ENCODE assay signal across 18 mouse cellular contexts in the genomic region with DNA sequence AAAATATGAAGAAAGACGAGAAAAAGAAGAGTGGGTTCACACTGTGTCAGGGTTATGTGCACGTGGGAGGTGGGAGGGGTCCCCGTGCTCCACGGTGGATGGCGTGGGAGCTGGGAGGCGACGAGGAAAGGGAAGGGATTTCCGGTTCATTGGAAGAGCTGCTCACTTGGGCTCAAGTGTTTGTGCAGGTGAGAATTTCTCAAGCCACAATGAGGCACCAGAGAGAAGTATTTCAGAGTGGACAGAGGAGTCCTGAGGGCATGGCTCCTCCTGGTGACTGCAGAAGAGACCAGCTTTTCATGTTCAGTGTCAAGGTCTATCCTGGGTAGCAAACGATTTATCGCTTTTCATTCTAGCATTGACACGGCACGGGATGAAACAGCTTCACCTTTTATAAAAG.
DNase-seq lines count a peak whose midpoint lies in the region; ATAC-seq and TF ChIP-seq lines count a peak whose summit lies in the region.
"Had no signal": no experiment of that assay in that cellular context is flagged by ENCODE, and none has a peak within 500 bp of the region (broad histone marks: within the 10 kb centered on the region; RNA-seq: fewer than 3 reads in every experiment).

No protein-coding gene starts in this region.

- WGBS in heart, postnatal 0 days = 77% methylated on average over 12 of the region's 12 CpGs
- WGBS in liver, adult 2 months = 90% methylated on average over 12 of the region's 12 CpGs
- 82% methylated on average over 12 of the region's 12 CpGs for WGBS in liver, embryonic 11.5 days

- H3K79me2 ChIP-seq in liver, adult 2 months (ENCODE audit: control insufficient read depth, insufficient read depth, low read length) = no peaks in the 10 kb centered on the region
- H3K79me2 ChIP-seq in CH12.LX (replicated peaks; ENCODE audit: control insufficient read depth, extremely low read depth, insufficient read depth, poor library complexity, severe bottlenecking) = no peaks in the 10 kb centered on the region

- H3K36me3 ChIP-seq in heart, postnatal 0 days (replicated peaks; ENCODE audit: control insufficient read depth, insufficient read depth, low read length) = no peaks in the 10 kb centered on the region
- no peaks in the 10 kb centered on the region for H3K36me3 ChIP-seq in liver, adult 2 months (ENCODE audit: control insufficient read depth, insufficient read depth, low read length)
- H3K36me3 ChIP-seq in liver, embryonic 11.5 days (ENCODE audit: control insufficient read depth, insufficient read depth, low read length) = no peaks in the 10 kb centered on the region
- no peaks in the 10 kb centered on the region for H3K36me3 ChIP-seq in CH12.LX (replicated peaks in 1 of 2; ENCODE audit: control insufficient read depth in 1 of 2, insufficient read depth in 1 of 2, low read length in 1 of 2)
- H3K36me3 ChIP-seq: embryonic facial prominence, embryonic 13.5 days; limb, embryonic 12.5 days; midbrain, embryonic 12.5 days; stomach, embryonic 15.5 days had no signal

- no peak overlapping the region for H3K4me2 ChIP-seq in heart, postnatal 0 days (ENCODE audit: low read depth, low read length)
- H3K4me2 ChIP-seq in liver, embryonic 11.5 days = no peak overlapping the region
- H3K4me2 ChIP-seq in CH12.LX (ENCODE audit: insufficient read depth, low read depth, poor library complexity, severe bottlenecking) = no peak overlapping the region
- H3K4me2 ChIP-seq: embryonic facial prominence, embryonic 13.5 days; limb, embryonic 12.5 days; midbrain, embryonic 12.5 days; stomach, embryonic 15.5 days had no signal

- ATAC-seq in heart, postnatal 0 days (ENCODE audit: insufficient read depth, low read depth) = no peak
- ATAC-seq in liver, embryonic 11.5 days (replicated peaks; ENCODE audit: low FRiP score) = no peak

- TF ChIP-seq RAD21 in CH12.LX (IDR thresholded peaks at IDR 0.05; ENCODE audit: low read depth, low read length) = peak; percentile 8

- DNase-seq in adrenal gland, postnatal 14 days = peak; percentile 27
- DNase-seq in adrenal gland, postnatal 4 days (ENCODE audit: low spot score in 2 of 2) = no peak
- DNase-seq in heart, postnatal 0 days (ENCODE audit: low spot score) = no peak
- no peak for DNase-seq in heart, postnatal 10 days
- no peak for DNase-seq in liver, adult 2 months (ENCODE audit: extremely low read depth, low read depth, low spot score)
- no peak for DNase-seq in liver, embryonic 11.5 days (ENCODE audit: low spot score)
- DNase-seq in CH12.LX (ENCODE audit: extremely low read depth) = no peak
- no peak for DNase-seq in layer of hippocampus, adult 2 months (ENCODE audit: low spot score in 2 of 2)
- DNase-seq: B cell, adult 2 months; cerebellum, postnatal 14 days; gastrocnemius, postnatal 36 days; heart, postnatal 4 days; right cerebral cortex, adult 18-20 months; spleen, adult 18-20 months had no signal

- no peak overlapping the region for H3K9ac ChIP-seq in heart, postnatal 0 days (replicated peaks; ENCODE audit: low read depth, low read length)
- H3K9ac ChIP-seq in liver, adult 2 months (ENCODE audit: low read depth, low read length) = no peak overlapping the region
- no peak overlapping the region for H3K9ac ChIP-seq in liver, embryonic 11.5 days (ENCODE audit: low read depth, low read length)
- H3K9ac ChIP-seq in CH12.LX (ENCODE audit: insufficient read depth, low read depth) = no peak overlapping the region
- H3K9ac ChIP-seq: embryonic facial prominence, embryonic 13.5 days; limb, embryonic 12.5 days; midbrain, embryonic 12.5 days; stomach, embryonic 15.5 days had no signal

- dilution Hi-C loops in CH12.LX (cut with MboI; ENCODE audit: extremely low pct_ligation_motif_present, extremely low pct_unique_long_range_greater_than_20kb, low sequenced_read_pairs) = no loop called here

- intact Hi-C loops in heart, postnatal 10 days (cut with DNase I) = loop anchor here (2.0 to 5.0 kb wide), 3 partner anchors 49 to 137 kb away; no protein-coding TSS in a partner anchor

- in situ Hi-C loops in CH12.LX (cut with MboI; ENCODE audit: low pct_ligation_motif_present, low pct_unique_long_range_greater_than_20kb, low sequenced_read_pairs) = loop anchor here (10.0 kb wide), 2 partner anchors 305 to 345 kb away; partner anchors contain the start of gene 1700125H20Rik

- no peaks in the 10 kb centered on the region for H3K27me3 ChIP-seq in heart, postnatal 0 days (ENCODE audit: control insufficient read depth, insufficient read depth, low read length)
- H3K27me3 ChIP-seq in liver, adult 2 months (ENCODE audit: control insufficient read depth, insufficient read depth, low read length) = no peaks in the 10 kb centered on the region
- no peaks in the 10 kb centered on the region for H3K27me3 ChIP-seq in liver, embryonic 11.5 days (replicated peaks; ENCODE audit: control insufficient read depth, insufficient read depth, low read length)
- H3K27me3 ChIP-seq in CH12.LX (replicated peaks) = no peaks in the 10 kb centered on the region
- H3K27me3 ChIP-seq: embryonic facial prominence, embryonic 13.5 days; stomach, embryonic 15.5 days had no signal

- 0 out of 2 replicates have a peak, but pooled peaks have one; percentile 23 for TF ChIP-seq CTCF in heart, postnatal 0 days (IDR thresholded peaks at IDR 0.05; ENCODE audit: low read depth)
- no peak for TF ChIP-seq CTCF in liver, adult 2 months (IDR thresholded peaks at IDR 0.05; ENCODE audit: low read depth, low read length)
- peak in 1 of 2 experiments; percentile 41; a peak in 2 of 4 replicates for TF ChIP-seq CTCF in CH12.LX (conservative IDR thresholded peaks at IDR 0.05 in 1 of 2, IDR thresholded peaks at IDR 0.05 in 1 of 2; ENCODE audit: low read depth in 2 of 2, low read length in 2 of 2)
- no peak for TF ChIP-seq CTCF in layer of hippocampus, adult 2 months (conservative IDR thresholded peaks at IDR 0.05)

- no peak for TF ChIP-seq EP300 in heart, postnatal 0 days (IDR thresholded peaks at IDR 0.05; ENCODE audit: low read depth)
- no peak for TF ChIP-seq EP300 in CH12.LX (IDR thresholded peaks at IDR 0.05; ENCODE audit: low read length)

- H3K9me3 ChIP-seq in heart, postnatal 0 days (replicated peaks; ENCODE audit: control insufficient read depth, low read length) = no peaks in the 10 kb centered on the region
- H3K9me3 ChIP-seq in liver, embryonic 11.5 days (ENCODE audit: control insufficient read depth, low read length) = no peaks in the 10 kb centered on the region
- no peaks in the 10 kb centered on the region for H3K9me3 ChIP-seq in CH12.LX (replicated peaks; ENCODE audit: low read length)
- H3K9me3 ChIP-seq: embryonic facial prominence, embryonic 13.5 days; limb, embryonic 12.5 days; midbrain, embryonic 12.5 days; stomach, embryonic 15.5 days had no signal

- TF ChIP-seq POLR2A in liver, adult 2 months (IDR thresholded peaks at IDR 0.05; ENCODE audit: extremely low read depth, insufficient read depth, low read length) = no peak
- no peak for TF ChIP-seq POLR2A in CH12.LX (IDR thresholded peaks at IDR 0.05; ENCODE audit: low read depth, low read length)

- no peak overlapping the region for H3K4me3 ChIP-seq in heart, postnatal 0 days (ENCODE audit: low read depth, low read length)
- H3K4me3 ChIP-seq in liver, adult 2 months (ENCODE audit: insufficient read depth, low read depth, low read length) = no peak overlapping the region
- H3K4me3 ChIP-seq in liver, embryonic 11.5 days (ENCODE audit: low read depth, low read length) = no peak overlapping the region
- no peak overlapping the region for H3K4me3 ChIP-seq in CH12.LX (replicated peaks in 1 of 3; ENCODE audit: low read depth in 2 of 3, low read length in 2 of 3, poor library complexity in 1 of 3)
- no peak overlapping the region for H3K4me3 ChIP-seq in layer of hippocampus, adult 2 months
- H3K4me3 ChIP-seq: embryonic facial prominence, embryonic 13.5 days; limb, embryonic 12.5 days; midbrain, embryonic 12.5 days; stomach, embryonic 15.5 days had no signal

- peaks cover 19% of the 10 kb centered on the region for H3K4me1 ChIP-seq in heart, postnatal 0 days (ENCODE audit: control insufficient read depth, insufficient read depth)
- H3K4me1 ChIP-seq in liver, adult 2 months (ENCODE audit: control insufficient read depth, insufficient read depth, low read length) = peaks cover 2% of the 10 kb centered on the region; the same call in 1 of the 2 replicates
- H3K4me1 ChIP-seq in liver, embryonic 11.5 days (replicated peaks; ENCODE audit: control insufficient read depth, insufficient read depth, low read length) = peaks cover 7% of the 10 kb centered on the region; the same call in 1 of the 2 replicates
- peaks cover 0 to 28% of the 10 kb centered on the region in 2 experiments; a peak in 3 of 4 replicates for H3K4me1 ChIP-seq in CH12.LX (ENCODE audit: control insufficient read depth in 1 of 2, insufficient read depth in 2 of 2)

- no peak overlapping the region for H3K27ac ChIP-seq in heart, postnatal 0 days (ENCODE audit: low read depth)
- peak overlapping the region; percentile 49 for H3K27ac ChIP-seq in liver, adult 2 months (replicated peaks; ENCODE audit: insufficient read depth, low read depth, low read length)
- no peak overlapping the region for H3K27ac ChIP-seq in liver, embryonic 11.5 days (ENCODE audit: low read depth, low read length)
- H3K27ac ChIP-seq in CH12.LX (ENCODE audit: insufficient read depth, low read depth) = no peak overlapping the region
- H3K27ac ChIP-seq in layer of hippocampus, adult 2 months = no peak overlapping the region
- H3K27ac ChIP-seq: embryonic facial prominence, embryonic 13.5 days; limb, embryonic 12.5 days; midbrain, embryonic 12.5 days; stomach, embryonic 15.5 days had no signal

TF ChIP-seq in CH12.LX, 34 proteins besides CTCF, POLR2A, EP300 and RAD21:
- peak; percentile 20 for TF ChIP-seq SMC3 (IDR thresholded peaks at IDR 0.05; ENCODE audit: low read depth, low read length)
- TF ChIP-seq UBTF (IDR thresholded peaks at IDR 0.05; ENCODE audit: low read depth, low read length) = no peak
